Mouse (Mus musculus) activated CD4-positive, CD25-positive, alpha-beta regulatory T cell (primary cell): Measurements from ENCODE around the gene Galnt3. TPM values are rescaled to one million over a fixed set of nuclear protein-coding genes. Genes with fewer than 3 reads are reported as not detected.

Experiments used
- polyA plus RNA-seq, 2 experiments: library from polyadenylated mRNA; unstranded; fragments of 100-300 nt; shearing (Covaris generic); gene quantifications; one replicate each; pipeline ENCODE4 v1.2.1; 2017

Gene Galnt3
- 1 to 10 TPM in 1 of 2 experiments, under 1 TPM in 1; 0.86 to 1.4 TPM for polyA plus RNA-seq

GRCm38 (mm10) chr2:66124591-66125271, at the start of gene Galnt3:
TSS of gene Galnt3 (minus strand) at chr2:66124994.

Other genes starting within 250 kb of the Galnt3 start
- gene Ttc21b, start 131.6 kb upstream of the Galnt3 start, polyA plus RNA-seq, result 1 to 10 TPM; 4.3 to 8.0 TPM